Mouse (Mus musculus) forebrain, embryonic 11.5 days (tissue): Measurements from ENCODE around the gene Brap. TPM values are rescaled to one million over a fixed set of nuclear protein-coding genes. Genes with fewer than 3 reads are reported as not detected.
A peak's percentile ranks its signal among the peaks of the same experiment; 100 is the strongest.

ENCODE experiments used
- ATAC-seq: fragments of 200-750 bp; cut with Nextera tagmentation; replicated peaks from 2 replicates; pipeline ENCODE4 v1.8.0; 2017; ENCODE audit warnings: moderate TSS enrichment; ENCODE audit not compliant: low FRiP score
- DNase-seq: peaks from one replicate; pipeline ENCODE4 v3.0.0-alpha.2; 2017; ENCODE audit warnings: low spot score
- H3K27ac ChIP-seq: fragments of 300-500 bp; sonication (generic); 2 replicates; pipeline ENCODE4 v1.5.1; 2014; ENCODE audit warnings: low read depth, low read length
- H3K27me3 ChIP-seq: fragments of 300-500 bp; sonication (generic); 2 replicates; pipeline ENCODE4 v1.6.1; 2014; ENCODE audit warnings: mild to moderate bottlenecking, low read length, mixed read lengths; ENCODE audit not compliant: control insufficient read depth, insufficient read depth
- H3K36me3 ChIP-seq: fragments of 300-500 bp; sonication (generic); 2 replicates; pipeline ENCODE4 v1.6.1; 2014; ENCODE audit warnings: mild to moderate bottlenecking, low read length, moderate library complexity, mixed read lengths; ENCODE audit not compliant: control insufficient read depth, insufficient read depth
- H3K4me1 ChIP-seq: fragments of 300-500 bp; sonication (generic); replicated peaks from 2 replicates; pipeline ENCODE4 v1.6.1; 2014; ENCODE audit warnings: low read length, mixed read lengths; ENCODE audit not compliant: control insufficient read depth, insufficient read depth
- H3K4me2 ChIP-seq: fragments of 300-500 bp; sonication (generic); 2 replicates; pipeline ENCODE4 v1.6.1; 2014; ENCODE audit warnings: low read depth, mild to moderate bottlenecking, low read length, moderate library complexity, mixed read lengths; ENCODE audit not compliant: severe bottlenecking
- H3K4me3 ChIP-seq: fragments of 300-500 bp; sonication (generic); 2 replicates; pipeline ENCODE4 v1.5.1; 2014; ENCODE audit warnings: low read depth, low read length
- H3K9ac ChIP-seq: fragments of 300-500 bp; sonication (generic); 2 replicates; pipeline ENCODE4 v1.6.1; 2014; ENCODE audit warnings: low read length
- H3K9me3 ChIP-seq: fragments of 300-500 bp; sonication (generic); 2 replicates; pipeline ENCODE4 v1.6.1; 2016; ENCODE audit warnings: low read length, mixed read lengths; ENCODE audit not compliant: control insufficient read depth
- WGBS: fragments of 180-500 bp; shearing (Covaris S2); extraction: QIAGEN DNeasy Blood & Tissue Kit; methylation state at CpG from one replicate; pipeline ENCODE4 v1.1.7; 2014; 5-methylcytosine and 5-hydroxymethylcytosine counted together
- polyA plus RNA-seq: library from polyadenylated mRNA; unstranded; fragments of >200 nt; fragmentation: Nextera tagmentation; extraction: Ambion mirVana; gene quantifications from 2 replicates; pipeline ENCODE4 v1.2.1, GENCODE M21; 2014

Gene Brap
- polyA plus RNA-seq, 1 experiment from 2014 or later: 45.5 TPM

DNA sequence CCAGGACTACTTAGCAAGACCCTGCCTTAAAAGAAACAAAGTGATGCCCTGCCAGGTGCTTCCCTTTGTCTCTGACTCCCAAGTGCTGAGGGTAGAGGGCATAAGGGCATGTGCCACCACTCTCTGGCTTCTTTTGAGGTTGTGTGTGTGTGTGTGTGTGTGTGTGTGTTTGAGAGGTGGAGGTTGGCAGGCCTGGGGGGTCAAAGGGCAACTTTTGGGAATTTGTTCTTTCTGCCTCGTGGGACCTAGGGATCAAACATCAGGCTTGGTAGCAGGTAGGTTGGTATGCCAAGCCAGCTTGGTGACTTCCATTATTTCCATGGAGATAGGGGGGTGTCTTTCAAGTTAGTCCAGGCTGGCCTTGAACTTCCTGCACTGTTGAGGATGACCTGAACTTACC is 43.0 kb downstream of the Brap start:
- Histone ChIP-seq H3K4me3 (no peak overlapping the region), H3K27me3 (no peaks in the 10 kb centered on the region), H3K9ac (no peak overlapping the region), H3K4me2 (no peak overlapping the region), H3K9me3 (no peaks in the 10 kb centered on the region), H3K4me1 (0 out of 2 replicates have a peak, but pooled peaks cover 2% of the 10 kb centered on the region), H3K36me3 (no peaks in the 10 kb centered on the region), H3K27ac (no peak overlapping the region)
- no peak for DNase-seq
- no peak for ATAC-seq
- 82% methylated on average over 1 of the region's 1 CpGs for WGBS

DNA sequence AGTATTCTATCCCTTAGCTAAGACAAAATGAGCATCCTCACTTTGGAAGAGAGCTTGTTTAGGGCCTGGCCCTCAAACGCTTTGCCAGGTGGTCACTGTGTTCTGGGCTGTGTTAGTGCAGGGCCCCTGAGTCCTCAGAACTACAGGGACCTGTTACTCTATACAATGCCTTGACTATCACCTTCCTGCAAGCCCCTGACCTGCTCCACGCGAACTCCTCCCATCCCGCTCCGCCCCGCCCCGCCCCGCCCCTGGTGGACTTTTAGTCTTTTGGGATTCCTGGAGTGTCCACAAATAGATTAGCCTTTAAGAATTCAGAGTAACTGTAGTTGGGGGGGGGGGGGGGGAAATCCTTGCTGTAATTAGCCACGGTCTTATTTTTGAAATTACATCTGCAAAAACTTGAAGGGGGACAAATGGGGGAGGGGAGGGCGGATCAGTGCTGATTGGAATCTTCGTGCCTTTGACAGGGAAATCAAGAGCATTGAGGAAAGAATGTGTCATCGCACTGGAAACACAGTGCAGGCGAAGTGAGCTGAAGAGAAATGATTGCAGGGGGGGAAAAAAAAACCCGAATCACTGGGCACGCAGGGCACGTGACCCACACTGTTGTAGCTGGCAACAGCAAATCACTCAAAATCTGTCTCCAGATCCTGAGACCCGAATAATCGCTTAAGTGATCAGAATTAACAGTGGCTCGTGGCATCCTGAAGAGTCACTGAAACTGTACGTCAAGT is 44.3 kb downstream of the Brap start:
- Histone ChIP-seq H3K4me1 (0 out of 2 replicates have a peak, but pooled peaks cover 2% of the 10 kb centered on the region), H3K4me3 (0 out of 2 replicates have a peak overlapping the region, but pooled peaks have one; percentile 12), H3K27ac (no peak overlapping the region), H3K9me3 (no peaks in the 10 kb centered on the region), H3K9ac (peak overlapping the region; percentile 33; the same call in 1 of the 2 replicates), H3K36me3 (no peaks in the 10 kb centered on the region), H3K27me3 (no peaks in the 10 kb centered on the region), H3K4me2 (peak overlapping the region; percentile 44)
- WGBS: 6% methylated on average over 20 of the region's 20 CpGs
- DNase-seq (peak; percentile 56), ATAC-seq (no peak)

DNA sequence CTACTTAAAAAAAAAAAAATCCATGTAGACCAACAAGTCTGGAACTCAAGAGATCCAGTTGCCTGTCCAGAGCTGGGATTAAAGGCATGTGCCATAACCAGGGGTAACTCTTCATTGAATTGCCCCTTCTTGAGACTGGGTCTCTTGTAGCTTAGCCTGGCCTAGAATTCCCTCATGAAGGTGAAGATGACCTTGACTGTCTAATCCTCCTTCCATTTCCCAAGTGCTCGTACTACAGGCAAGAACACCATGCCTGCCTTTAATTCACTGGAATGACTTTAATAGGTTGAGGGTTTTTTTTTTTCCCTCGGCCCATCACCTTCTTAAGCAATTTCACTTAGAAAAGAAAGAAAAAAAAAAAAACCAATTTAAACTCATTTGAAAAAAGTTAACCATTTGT is 50.0 kb downstream of the Brap start:
- DNase-seq: no peak
- no peak overlapping the region for H3K27ac ChIP-seq
- H3K9ac ChIP-seq: no peak overlapping the region
- peak overlapping the region; percentile 99; the same call in 1 of the 2 replicates for H3K4me3 ChIP-seq
- peaks cover 4% of the 10 kb centered on the region; the same call in 1 of the 2 replicates for H3K4me1 ChIP-seq
- no peaks in the 10 kb centered on the region for H3K9me3 ChIP-seq
- peak overlapping the region; percentile 11; the same call in 1 of the 2 replicates for H3K4me2 ChIP-seq
- WGBS: 38% methylated on average over 2 of the region's 2 CpGs
- no peaks in the 10 kb centered on the region for H3K27me3 ChIP-seq
- no peak for ATAC-seq
- no peaks in the 10 kb centered on the region for H3K36me3 ChIP-seq

DNA sequence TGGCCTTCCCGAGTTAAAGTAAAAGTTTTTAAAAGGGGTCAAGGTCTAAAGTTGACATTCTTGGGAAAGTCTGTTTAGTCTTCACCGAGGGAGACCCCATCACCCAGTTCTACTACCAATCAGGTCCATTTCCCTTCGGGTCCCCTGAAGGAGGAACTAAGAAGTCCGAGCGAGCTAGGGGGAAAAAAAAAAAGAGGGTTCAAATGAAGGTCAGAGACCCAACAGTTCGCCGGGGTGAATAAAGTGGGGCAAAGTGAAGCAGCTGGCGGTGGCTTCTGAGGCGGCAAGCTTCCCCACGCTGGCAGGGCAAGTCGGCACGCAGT is 50.4 kb downstream of the Brap start:
- ATAC-seq: no peak
- 1% methylated on average over 12 of the region's 12 CpGs for WGBS
- no peak for DNase-seq
- no peaks in the 10 kb centered on the region for H3K27me3 ChIP-seq
- peak overlapping the region; percentile 98 for H3K9ac ChIP-seq
- peaks cover 5% of the 10 kb centered on the region; the same call in 1 of the 2 replicates for H3K4me1 ChIP-seq
- H3K4me2 ChIP-seq: peak overlapping the region; percentile 76
- peak overlapping the region; percentile 90 for H3K27ac ChIP-seq
- H3K9me3 ChIP-seq: no peaks in the 10 kb centered on the region
- no peaks in the 10 kb centered on the region for H3K36me3 ChIP-seq
- H3K4me3 ChIP-seq: peak overlapping the region; percentile 99

DNA sequence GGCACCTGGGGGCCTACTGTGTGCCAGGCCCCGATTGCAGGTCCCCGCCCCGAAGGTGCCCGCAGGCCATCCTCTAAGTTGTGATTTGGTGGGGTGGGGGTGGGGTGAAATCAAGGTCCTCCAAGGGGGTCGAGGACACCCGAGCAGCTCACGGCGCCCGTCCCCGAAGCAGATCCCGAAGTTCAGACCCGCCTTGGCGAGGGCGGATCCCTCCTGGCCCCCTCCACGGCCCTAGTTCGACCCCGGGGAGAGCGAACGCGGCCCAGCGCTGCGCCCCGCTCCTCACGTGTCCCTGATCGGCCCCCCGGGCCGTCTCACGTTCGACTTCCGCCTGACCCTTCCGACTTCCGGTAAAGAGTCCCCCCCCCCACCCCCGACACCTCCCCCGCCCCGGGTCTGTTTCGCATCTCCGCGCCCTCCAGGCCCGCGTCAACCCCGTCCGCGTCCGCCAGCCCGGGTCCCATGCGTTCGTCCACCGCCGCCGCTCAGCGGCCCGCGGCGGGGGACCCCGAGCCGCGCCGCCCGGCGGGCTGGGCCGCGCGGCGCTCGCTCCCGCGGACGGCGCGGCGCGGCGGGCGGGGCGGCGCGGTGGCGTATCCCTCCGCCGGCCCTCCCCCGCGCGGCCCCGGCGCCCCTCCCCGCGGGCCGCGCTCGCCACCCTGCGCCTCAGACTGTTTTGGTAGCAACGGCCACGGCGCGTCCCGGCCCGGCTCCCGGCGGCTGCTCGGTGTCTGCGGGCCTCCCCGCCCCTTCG is 51.0 kb downstream of the Brap start, which contains the start of gene Atxn2:
Gene Atxn2 (plus strand): TSS at position 164 of the 754 bp plus-strand sequence.
- H3K4me2 ChIP-seq: peak within 1 kb of the TSS; percentile 85
- DNase-seq: peak; percentile 92
- peak; percentile 79 for ATAC-seq
- H3K4me3 ChIP-seq: peak within 1 kb of the TSS; percentile 99
- peak within 1 kb of the TSS; percentile 90 for H3K27ac ChIP-seq
- H3K9me3 ChIP-seq: no peaks in the 10 kb centered on the region
- H3K9ac ChIP-seq: peak within 1 kb of the TSS; percentile 98
- no peaks in the 10 kb centered on the region for H3K36me3 ChIP-seq
- WGBS: under 1% methylated on average over 59 of the region's 103 CpGs
- peaks cover 5% of the 10 kb centered on the region; the same call in 1 of the 2 replicates for H3K4me1 ChIP-seq
- H3K27me3 ChIP-seq: no peaks in the 10 kb centered on the region

DNA sequence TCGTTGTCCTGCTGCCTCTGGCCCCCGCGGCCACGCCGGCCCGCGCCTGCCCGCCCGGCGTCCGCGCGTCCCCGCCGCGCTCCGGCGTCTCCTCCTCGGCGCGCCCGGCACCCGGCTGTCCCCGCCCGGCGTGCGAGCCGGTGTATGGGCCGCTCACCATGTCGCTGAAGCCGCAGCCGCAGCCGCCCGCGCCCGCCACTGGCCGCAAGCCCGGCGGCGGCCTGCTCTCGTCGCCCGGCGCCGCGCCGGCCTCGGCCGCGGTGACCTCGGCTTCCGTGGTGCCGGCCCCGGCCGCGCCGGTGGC is 51.5 kb downstream of the Brap start:
- peak overlapping the region; percentile 98 for H3K9ac ChIP-seq

DNA sequence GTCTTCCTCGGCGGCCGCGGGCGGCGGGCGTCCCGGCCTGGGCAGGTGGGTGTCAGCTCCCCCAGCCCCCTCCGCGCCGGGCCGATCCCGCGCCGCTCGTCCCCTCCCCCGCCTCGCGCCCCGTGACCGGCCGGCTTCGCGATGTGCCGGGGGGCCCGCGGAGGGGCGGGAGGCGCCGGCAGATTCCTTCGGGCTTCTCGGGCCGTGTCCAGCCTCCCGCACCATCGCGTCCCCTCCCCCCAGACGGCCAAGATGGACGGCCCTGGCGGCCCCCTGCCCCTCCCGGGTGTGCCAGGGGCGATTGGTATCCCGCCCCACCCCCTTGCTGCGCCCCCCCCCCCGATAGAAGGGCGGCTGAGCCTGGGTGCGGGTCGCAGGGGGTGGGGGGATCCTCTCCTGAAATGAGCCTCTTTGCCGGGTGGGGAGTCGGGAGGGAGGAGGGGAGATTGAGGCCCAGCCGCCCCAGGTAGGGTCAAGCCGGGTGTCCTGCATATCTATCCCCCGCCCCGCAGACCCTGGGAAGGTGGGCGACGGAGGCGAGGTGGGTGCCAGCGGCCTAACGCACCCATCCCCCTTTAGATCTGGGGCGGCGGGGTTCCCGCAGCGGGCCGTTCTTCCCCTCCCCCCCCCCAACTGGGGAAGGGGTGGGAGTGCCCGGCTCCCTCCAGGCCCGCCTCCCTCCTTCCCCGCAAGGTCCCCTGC is 52.0 kb downstream of the Brap start:
- Histone ChIP-seq H3K9me3 (no peaks in the 10 kb centered on the region), H3K27me3 (no peaks in the 10 kb centered on the region), H3K4me3 (peak overlapping the region; percentile 99), H3K27ac (peak overlapping the region; percentile 90), H3K4me1 (peaks cover 5% of the 10 kb centered on the region; the same call in 1 of the 2 replicates), H3K9ac (peak overlapping the region; percentile 98), H3K36me3 (no peaks in the 10 kb centered on the region), H3K4me2 (peak overlapping the region; percentile 85)
- WGBS: 0% methylated on average over 53 of the region's 66 CpGs
- ATAC-seq (peak; percentile 53), DNase-seq (peak; percentile 83)

More for the DNA sequence above, 51.5 kb downstream of the Brap start:
- H3K27me3 ChIP-seq: no peaks in the 10 kb centered on the region
- DNase-seq: no peak
- H3K4me1 ChIP-seq: peaks cover 5% of the 10 kb centered on the region; the same call in 1 of the 2 replicates
- H3K27ac ChIP-seq: peak overlapping the region; percentile 90
- H3K4me2 ChIP-seq: peak overlapping the region; percentile 85; the same call in 1 of the 2 replicates
- no peaks in the 10 kb centered on the region for H3K36me3 ChIP-seq
- under 1% methylated on average over 32 of the region's 57 CpGs for WGBS
- no peaks in the 10 kb centered on the region for H3K9me3 ChIP-seq
- peak overlapping the region; percentile 99 for H3K4me3 ChIP-seq
- peak; percentile 49; the same call in 1 of the 2 replicates for ATAC-seq

DNA sequence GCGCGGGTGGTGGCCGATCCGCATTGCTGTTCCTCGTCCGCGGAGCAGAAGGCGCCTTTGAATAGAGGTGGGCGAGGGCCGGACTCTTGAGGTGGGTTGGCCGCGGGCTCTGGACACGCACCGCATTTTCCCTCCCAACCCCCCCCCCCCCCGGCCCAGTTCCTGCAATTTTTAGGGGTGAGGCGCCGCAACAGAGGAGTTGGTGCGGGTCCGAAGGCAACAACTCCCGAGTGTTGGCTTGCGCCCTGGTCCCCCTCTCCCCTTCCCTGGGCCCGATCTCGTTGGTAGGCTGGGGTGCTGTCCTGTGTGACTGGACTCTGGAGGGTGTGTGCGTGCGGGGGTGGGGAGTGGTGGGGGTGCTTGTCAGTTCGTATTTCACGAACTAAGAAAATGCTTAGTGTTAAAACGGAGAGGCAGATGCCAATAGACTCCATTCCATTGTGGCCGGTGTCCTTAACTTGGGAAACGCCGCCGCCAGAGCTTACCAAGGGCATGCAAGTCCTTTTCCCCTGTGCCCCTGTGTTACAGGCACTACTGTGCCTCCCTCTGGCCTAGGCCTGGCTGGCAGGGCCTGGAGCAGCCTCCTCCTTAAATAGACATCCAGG is 52.7 kb downstream of the Brap start:
- peak; percentile 72 for DNase-seq
- Histone ChIP-seq H3K27ac (peak overlapping the region; percentile 90; the same call in 1 of the 2 replicates), H3K9ac (peak overlapping the region; percentile 98), H3K4me1 (peaks cover 5% of the 10 kb centered on the region; the same call in 1 of the 2 replicates), H3K4me3 (peak overlapping the region; percentile 99), H3K4me2 (peak overlapping the region; percentile 85), H3K27me3 (no peaks in the 10 kb centered on the region), H3K9me3 (no peaks in the 10 kb centered on the region), H3K36me3 (no peaks in the 10 kb centered on the region)
- 1% methylated on average over 25 of the region's 32 CpGs for WGBS
- peak; percentile 43 for ATAC-seq
